Mouse (Mus musculus): ENCODE data around the gene Vasp. TPM values are rescaled to one million over a fixed set of nuclear protein-coding genes. Genes with fewer than 3 reads are reported as not detected.

The Vasp gene
- total RNA-seq, 2 experiments from 2014 or later = 45.3 to 46.6 TPM

DNA sequence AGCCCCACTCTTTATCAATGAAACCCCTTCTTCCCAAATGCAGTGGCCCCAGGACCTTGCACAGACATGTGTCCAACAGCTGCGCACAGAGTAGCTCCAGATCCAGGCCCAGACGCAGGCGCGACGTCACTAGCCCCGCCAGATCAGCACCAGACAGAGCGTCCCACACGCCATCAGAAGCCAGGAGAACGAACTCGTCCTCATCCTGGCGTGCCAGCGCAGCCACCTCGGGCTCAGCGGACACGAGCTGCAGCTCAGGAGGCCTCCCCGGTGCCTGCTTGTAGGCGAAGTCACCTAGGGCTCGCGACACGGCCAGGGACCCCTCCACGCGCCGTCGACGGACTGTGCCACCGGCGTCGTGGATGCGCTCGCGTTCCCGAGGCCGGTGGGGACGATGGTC lies 7.4 kb upstream of the Vasp start:
- intact Hi-C loops (cut with DNase I) = no loop called here
- DNase-seq = no peak

DNA sequence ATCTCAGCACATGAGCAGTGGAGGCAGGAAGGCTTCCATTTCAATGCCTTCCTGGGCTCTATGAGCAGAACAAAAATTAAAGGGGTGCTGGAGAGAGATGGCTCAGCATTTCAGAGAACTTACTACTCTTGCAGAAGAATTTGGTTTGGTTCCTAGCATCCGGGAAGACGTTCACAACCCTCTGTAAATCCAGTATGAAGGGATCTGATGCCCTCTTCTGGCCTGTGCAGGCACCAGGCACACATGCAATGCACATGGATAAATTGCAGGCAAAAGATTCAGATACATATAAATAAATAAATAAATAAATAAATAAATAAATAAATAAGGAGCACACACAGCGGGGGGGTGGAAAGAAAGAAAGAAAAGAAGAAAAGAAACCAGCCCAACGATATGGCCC lies 4.6 kb upstream of the Vasp start:
- intact Hi-C loops (cut with DNase I) = no loop called here
- no peak for DNase-seq

DNA sequence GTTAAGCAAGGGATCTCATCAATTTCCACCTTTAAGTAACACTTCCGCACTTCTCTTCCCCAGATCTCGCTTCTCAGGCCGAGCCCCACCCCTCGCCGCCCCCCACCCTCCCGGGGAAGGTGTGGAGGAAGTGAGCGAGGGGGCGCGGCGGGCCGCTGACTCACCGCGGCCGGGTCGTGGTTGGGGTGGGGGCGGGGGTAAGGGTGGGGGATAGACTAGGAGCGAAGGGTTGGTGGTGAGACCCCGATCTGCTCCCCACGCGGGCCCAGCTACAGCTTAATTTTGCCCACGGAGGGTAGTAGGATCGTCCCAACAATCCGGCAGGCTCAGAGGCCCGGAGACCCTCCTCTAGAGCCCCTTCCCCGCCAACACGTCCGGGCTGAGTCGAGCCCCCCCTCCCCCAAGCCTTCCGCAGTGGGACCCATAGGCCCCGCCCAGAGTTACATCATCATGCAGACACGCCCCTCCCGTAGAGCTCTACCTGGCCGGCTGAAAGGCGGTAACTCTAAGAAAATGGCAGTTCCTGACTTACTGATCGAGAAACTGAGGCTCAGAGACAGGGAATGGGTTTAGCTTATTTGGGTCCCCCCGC lies 652 bp upstream of the Vasp start:
- peak; percentile 66 for DNase-seq

DNA sequence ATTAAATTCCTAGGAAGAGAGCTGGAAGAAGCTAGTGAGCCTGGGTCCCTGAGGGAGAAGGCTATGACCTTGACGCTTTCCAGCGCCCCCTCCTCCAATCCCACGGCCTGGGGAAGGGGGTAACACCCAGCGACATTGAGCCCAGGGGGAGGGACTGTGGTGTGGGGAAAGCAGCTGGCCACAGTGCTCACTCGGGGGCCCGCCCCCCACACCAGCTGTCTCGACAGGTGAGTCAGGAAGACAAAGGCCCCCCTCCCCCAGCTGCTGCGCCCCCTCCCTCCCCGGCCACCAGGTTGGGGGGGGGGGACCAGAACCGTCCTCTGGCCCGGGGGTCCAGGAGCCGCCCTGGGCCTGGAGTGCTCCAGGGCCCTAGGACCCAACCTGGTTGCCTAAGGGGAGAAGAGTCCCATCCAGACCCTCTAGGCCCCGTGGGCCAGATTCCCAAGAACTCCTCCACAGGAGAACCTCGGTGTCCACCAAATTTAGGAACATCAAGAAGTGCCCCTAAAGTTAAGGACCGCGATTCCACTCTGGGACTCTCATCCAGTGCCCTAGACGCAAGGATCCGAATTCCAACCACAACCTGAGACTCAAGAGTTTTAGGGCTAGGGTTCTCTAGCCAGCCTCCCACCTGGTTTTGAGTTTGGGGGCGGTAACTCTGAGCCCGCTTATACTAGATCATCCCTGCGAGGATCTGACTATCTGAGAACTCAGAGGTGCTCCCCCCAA lies 944 bp downstream of the Vasp start:
- intact Hi-C loops (cut with DNase I) = no loop called here
- DNase-seq = no peak

More for the DNA sequence above, 652 bp upstream of the Vasp start:
- intact Hi-C loops (cut with DNase I) = no loop called here

DNA sequence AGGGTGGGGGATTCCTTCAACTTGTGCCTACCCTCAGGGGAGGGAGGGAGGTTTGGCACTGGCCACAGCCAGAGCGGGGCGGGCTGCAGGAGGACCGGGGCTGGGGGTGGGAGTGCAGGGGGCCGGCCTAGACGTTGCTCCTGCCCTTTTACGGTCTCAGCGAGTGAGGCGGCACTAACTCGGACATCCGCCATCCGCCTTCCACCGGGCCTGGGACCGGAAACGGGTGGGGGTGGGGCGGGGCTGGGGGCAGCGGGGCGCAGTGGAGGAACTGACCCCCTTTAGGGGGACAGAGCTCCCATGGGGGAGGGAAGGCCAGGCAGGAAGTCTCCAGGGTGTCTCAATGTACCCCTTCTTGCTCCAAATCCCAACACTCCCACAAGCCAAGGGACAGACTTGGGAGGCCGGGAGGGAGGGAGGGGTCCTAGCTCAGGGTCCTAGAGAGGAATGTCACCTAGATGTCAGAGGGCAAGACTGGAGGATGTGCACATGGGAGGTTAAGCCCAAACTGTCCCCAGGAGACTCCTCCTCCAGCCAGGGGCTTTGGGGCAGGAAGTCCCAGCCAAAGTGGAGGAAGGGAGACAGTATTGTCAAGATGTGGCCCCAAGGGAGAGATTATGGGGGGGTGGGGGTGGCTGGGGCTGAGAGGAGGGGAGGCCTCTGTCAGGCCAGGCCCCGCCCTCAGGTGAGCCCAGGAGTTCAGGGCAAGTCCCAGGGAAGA lies 1.7 kb downstream of the Vasp start:
- DNase-seq = peak; percentile 64
- intact Hi-C loops (cut with DNase I) = no loop called here

DNA sequence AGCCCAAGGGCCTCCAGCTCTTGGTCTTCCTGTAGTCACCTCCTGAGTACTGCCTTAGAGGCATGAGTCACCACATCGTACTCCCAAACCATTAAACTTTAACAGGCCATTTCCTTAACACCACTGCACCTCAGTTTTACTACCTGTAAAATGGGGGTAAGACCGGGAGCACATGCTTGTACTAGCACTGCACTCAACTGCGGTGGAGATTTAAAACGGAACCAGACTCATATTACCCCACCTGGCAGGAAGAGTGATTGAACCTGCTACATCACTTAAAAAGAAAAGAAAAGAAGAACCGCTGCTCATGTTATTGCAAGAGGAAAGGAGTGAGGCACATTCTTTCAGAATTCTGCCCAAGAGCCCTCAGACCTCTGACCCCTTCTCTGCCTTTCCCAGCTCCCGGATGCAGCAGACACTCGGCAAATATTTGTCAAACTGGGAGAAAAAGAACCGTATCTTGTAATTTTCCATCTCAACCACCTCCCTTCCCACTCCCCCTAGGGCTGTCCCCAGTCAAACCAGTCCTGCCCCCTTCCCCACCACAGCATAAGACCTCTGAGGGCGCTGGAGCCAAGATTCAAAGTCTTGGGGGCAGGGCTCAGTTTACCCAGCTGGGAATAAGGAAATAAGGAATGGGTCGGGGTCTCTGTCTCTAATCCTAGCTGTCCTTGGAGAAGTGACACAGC lies 2.5 kb downstream of the Vasp start:
- no peak for DNase-seq
- intact Hi-C loops (cut with DNase I) = no loop called here

GRCm38 (mm10) chr7:19267051-19267450 lies 4.6 kb downstream of the Vasp start:
- intact Hi-C loops (cut with DNase I) = no loop called here
- no peak for DNase-seq

GRCm38 (mm10) chr7:19265928-19266822 lies 5.4 kb downstream of the Vasp start:
- intact Hi-C loops (cut with DNase I) = no loop called here
- no peak for DNase-seq

DNA sequence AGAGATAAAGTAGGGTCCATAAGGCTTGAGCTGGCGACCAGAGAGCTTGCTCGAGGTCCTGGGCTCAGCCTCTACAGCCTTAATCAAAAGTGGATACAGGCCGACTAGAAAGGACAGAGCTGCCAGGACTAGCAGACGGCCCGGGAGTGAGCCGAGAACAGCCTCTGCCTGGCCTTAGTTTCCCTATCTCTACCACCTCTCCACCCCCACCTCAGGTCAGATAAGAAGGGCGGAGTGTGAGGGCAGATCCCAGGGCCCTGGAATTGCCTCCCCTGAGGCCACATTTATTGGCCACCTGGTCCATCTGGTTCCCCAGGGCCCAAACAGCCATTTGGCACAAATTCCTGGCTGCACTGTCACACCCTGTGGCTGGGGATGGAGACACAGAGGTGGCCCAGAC lies 6.5 kb downstream of the Vasp start:
- no peak for DNase-seq
- intact Hi-C loops (cut with DNase I) = no loop called here

GRCm38 (mm10) chr7:19258336-19258735 lies 13.3 kb downstream of the Vasp start:
- intact Hi-C loops (cut with DNase I) = no loop called here
- no peak for DNase-seq

DNA sequence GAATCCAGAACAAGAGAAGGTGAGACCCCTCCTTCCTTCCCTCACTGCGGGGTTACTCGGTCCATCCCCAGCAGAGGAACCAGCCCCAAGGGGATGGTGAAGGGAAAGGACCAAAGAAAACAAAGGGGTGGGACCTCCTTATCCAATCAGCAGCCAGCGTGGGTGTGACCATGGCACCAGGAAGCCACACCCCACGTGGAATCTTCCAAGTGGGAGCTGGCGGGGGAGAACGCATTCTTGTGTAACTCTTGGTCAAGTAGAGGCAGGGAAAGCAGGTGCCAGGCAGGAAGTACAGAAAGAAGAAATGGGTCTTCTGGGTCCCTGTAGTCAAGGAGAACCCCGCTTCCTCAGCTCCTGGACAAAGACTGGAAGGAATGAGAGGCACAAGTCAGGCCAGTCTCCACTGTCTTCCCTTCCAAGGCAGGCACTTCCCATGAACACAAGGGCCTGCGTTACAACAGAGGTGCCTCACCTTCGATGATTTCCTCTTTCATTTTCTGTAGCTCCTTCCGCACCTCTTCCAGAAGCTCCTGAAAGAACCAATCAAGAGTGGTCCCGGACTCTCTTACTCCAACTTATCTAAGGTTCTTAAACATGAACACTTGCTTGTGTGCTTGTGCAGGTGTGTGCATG lies 14.1 kb downstream of the Vasp start:
- DNase-seq = peak; percentile 40
- intact Hi-C loops (cut with DNase I) = no loop called here

- DNase-seq = no peak
- intact Hi-C loops (cut with DNase I) = no loop called here
These were observed 15.1 kb downstream of the Vasp start for GRCm38 (mm10) chr7:19256567-19256966.

GRCm38 (mm10) chr7:19255395-19255794 lies 16.2 kb downstream of the Vasp start:
- no peak for DNase-seq
- intact Hi-C loops (cut with DNase I) = no loop called here

DNA sequence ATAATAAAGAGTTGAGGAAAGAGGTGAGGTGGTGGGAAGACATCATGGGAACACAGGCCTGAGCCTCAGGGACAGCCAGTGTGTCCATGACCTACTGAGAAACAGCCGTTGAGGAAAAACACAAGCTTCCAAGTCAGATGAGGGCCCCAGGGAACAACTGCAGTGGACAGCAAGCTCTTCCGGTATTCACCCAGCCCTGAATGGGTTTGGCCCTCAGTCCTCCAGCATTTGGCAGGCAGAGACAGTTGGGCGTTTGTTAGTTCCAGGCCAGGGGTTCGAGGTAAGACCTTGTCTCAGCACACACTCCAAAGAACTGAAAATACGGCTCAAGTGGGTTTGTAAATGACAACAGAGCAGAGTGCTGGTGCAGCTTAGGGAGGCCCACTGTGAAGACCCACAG lies 18.2 kb downstream of the Vasp start:
- no peak for DNase-seq
- intact Hi-C loops (cut with DNase I) = no loop called here

DNA sequence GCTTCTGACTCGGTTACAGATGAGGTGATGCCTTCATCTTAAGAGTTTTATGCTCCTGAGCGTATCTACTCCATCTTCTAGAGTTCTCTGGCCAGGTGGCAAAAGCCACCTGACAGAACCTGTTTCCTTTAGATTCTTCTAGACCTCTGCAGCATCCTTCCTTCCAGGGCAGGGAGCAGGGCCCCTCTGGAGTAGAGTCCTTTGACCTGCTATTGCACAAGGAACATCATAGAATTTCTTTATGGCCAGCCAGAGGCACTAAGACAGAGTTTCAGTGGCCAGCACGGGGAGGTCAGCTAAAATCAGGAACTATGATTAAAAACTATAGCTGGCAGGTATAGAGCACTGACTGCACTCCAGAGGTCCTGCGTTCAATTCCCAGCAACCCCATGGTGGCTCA lies 19.5 kb downstream of the Vasp start:
- intact Hi-C loops (cut with DNase I) = no loop called here
- DNase-seq = no peak

GRCm38 (mm10) chr7:19247511-19247910 lies 24.1 kb downstream of the Vasp start:
- no peak for DNase-seq
- intact Hi-C loops (cut with DNase I) = no loop called here

GRCm38 (mm10) chr7:19246855-19247254 lies 24.8 kb downstream of the Vasp start:
- intact Hi-C loops (cut with DNase I) = no loop called here
- DNase-seq = no peak

- DNase-seq = no peak
- intact Hi-C loops (cut with DNase I) = no loop called here
These were observed 26.5 kb downstream of the Vasp start for GRCm38 (mm10) chr7:19245083-19245482.

DNA sequence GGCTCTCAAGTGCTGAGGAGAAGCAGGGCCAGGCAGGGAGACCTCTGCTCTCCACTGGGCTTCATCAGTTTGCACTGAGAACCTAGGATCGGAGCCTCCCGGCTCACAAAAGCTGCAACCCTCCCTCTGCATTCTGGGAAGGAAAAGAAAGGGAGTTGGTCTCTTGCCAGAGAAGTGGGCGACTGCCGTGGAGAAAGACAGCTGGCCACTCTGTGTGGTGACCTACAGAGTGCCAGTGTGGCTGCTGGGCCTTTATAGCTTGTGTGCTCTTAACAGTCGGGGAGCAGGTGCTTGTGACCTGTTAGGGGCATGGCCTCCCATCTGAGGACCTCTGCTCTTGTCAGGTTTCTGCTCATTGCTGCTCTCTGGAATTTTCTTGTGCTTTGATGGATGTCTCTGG lies 27.8 kb downstream of the Vasp start:
- peak; percentile 45 for DNase-seq
- intact Hi-C loops (cut with DNase I) = no loop called here

GRCm38 (mm10) chr7:19242005-19242404 lies 29.6 kb downstream of the Vasp start:
- intact Hi-C loops (cut with DNase I) = no loop called here

More at GRCm38 (mm10) chr7:19242005-19242404, 29.6 kb downstream of the Vasp start:
- no peak for DNase-seq

Data from left cerebral cortex, postnatal 4 days (tissue).